8 mouse cellular contexts compared by ENCODE assay signal in the genomic region with DNA sequence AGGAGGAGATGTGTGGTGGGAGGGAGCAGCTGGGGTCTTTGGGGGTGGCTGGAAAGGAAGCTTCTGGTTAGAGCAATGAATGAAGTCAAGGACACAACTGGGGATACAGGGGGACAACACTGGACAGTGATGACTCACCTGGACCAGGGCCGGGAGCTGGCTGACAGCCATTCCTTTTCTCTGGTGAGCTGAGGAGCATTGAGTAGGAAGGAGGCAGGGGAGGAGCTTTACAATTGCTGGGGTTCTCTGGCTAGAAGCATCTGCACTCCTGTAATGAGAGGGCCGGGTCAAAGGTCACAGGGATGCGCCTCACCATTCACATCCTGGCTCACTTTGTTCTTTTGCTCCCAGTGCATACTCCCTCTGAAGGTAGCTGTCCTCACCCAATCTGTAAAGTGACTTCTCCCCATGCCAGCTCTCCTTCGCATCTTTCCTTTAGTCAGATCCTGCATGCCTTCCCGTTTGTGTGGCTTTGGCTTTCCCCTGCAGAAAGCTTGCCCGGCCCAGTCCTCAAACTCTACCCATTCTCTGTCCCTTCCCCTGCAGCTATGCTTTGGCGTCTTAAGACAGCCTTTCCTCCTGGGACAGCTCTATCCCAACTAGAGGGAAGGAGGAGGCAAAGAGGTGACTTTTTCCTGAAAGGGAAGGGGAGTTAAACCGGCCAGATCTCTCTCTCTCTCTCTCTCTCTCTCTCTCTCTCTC. TPM values are rescaled to one million over a fixed set of nuclear protein-coding genes. Genes with fewer than 3 reads are reported as not detected.
DNase-seq lines count a peak whose midpoint lies in the region; ATAC-seq lines count a peak whose summit lies in the region.
"Had no signal": no experiment of that assay in that cellular context is flagged by ENCODE, and none has a peak within 500 bp of the region (broad histone marks: within the 10 kb centered on the region; RNA-seq: fewer than 3 reads in every experiment).

No protein-coding gene starts in this region.

- H3K9me3 ChIP-seq in liver, embryonic 12.5 days (replicated peaks), result no peaks in the 10 kb centered on the region

- H3K4me3 ChIP-seq in liver, embryonic 12.5 days, result peak overlapping the region; percentile 41; the same call in 1 of the 2 replicates
- H3K4me3 ChIP-seq: megakaryocyte, embryonic 14.5 days had no signal

- 0 out of 2 replicates have a peak overlapping the region, but pooled peaks have one; percentile 7 for H3K9ac ChIP-seq in liver, embryonic 12.5 days

- H3K4me2 ChIP-seq in liver, embryonic 12.5 days, result peak overlapping the region; percentile 54

- H3K27me3 ChIP-seq in liver, embryonic 12.5 days (replicated peaks), result no peaks in the 10 kb centered on the region

- no peak overlapping the region for H3K27ac ChIP-seq in liver, embryonic 12.5 days

- no peak for ATAC-seq in liver, embryonic 12.5 days
- no peak for ATAC-seq in inflammation-experienced regulatory T-cells, adult 6 months

- no peaks in the 10 kb centered on the region for H3K36me3 ChIP-seq in liver, embryonic 12.5 days

- DNase-seq in ovary, postnatal 14 days (ENCODE audit: low spot score), result peak; percentile 1
- DNase-seq in ovary, postnatal 10 days (ENCODE audit: low spot score), result no peak
- peak; percentile 34 to 50 for DNase-seq in cerebellum, postnatal 14 days
- DNase-seq in heart, postnatal 4 days, result peak; percentile 21
- no peak for DNase-seq in thymus, postnatal 14 days

- no peaks in the 10 kb centered on the region for H3K4me1 ChIP-seq in liver, embryonic 12.5 days
- H3K4me1 ChIP-seq: megakaryocyte, embryonic 14.5 days had no signal

- WGBS in liver, embryonic 12.5 days (ENCODE audit: insufficient replicate concordance), result 45% methylated on average over 8 of the region's 8 CpGs

RNA-seq across cellular contexts. Expression of a gene that starts 1.1 kb away (rescaled TPM):
- total RNA-seq in heart, postnatal 4 days (2021), result 1 to 10 TPM; 1.4 to 1.5 TPM
- polyA plus RNA-seq in liver, embryonic 12.5 days (2016; fragmentation: Nextera tagmentation; extraction: Ambion mirVana), result 0.60 and 0.91 TPM in 2 replicates
- not detected for polyA plus RNA-seq in inflammation-experienced regulatory T-cells, adult 6 months (2017; shearing (Covaris generic))

RNA-seq across cellular contexts. Expression of a gene that starts 29.6 kb away (rescaled TPM):
- 1 to 10 TPM; 2.8 to 3.7 TPM for total RNA-seq in heart, postnatal 4 days (2021)
- polyA plus RNA-seq in liver, embryonic 12.5 days (2016; fragmentation: Nextera tagmentation; extraction: Ambion mirVana), result 3.1 and 3.3 TPM in 2 replicates
- under 1 TPM in 1 of 3 experiments, not detected in 2; 0.20 TPM for polyA plus RNA-seq in inflammation-experienced regulatory T-cells, adult 6 months (2017; shearing (Covaris generic))

RNA-seq across cellular contexts. Expression of a gene that starts 35.9 kb away (rescaled TPM):
- total RNA-seq in heart, postnatal 4 days (2021), result not detected
- 0.06 TPM in 1 of 2 replicates, not detected in the other for polyA plus RNA-seq in liver, embryonic 12.5 days (2016; fragmentation: Nextera tagmentation; extraction: Ambion mirVana)
- polyA plus RNA-seq in inflammation-experienced regulatory T-cells, adult 6 months (2017; shearing (Covaris generic)), result not detected

RNA-seq across cellular contexts. Expression of a gene that starts 45.0 kb away (rescaled TPM):
- under 1 TPM; 0.38 to 0.62 TPM for total RNA-seq in heart, postnatal 4 days (2021)
- 0.07 and 0.17 TPM in 2 replicates for polyA plus RNA-seq in liver, embryonic 12.5 days (2016; fragmentation: Nextera tagmentation; extraction: Ambion mirVana)
- not detected for polyA plus RNA-seq in inflammation-experienced regulatory T-cells, adult 6 months (2017; shearing (Covaris generic))

RNA-seq across cellular contexts. Expression of a gene that starts 45.1 kb away (rescaled TPM):
- under 1 TPM; 0.88 to 0.92 TPM for total RNA-seq in heart, postnatal 4 days (2021)
- 0.29 and 0.39 TPM in 2 replicates for polyA plus RNA-seq in liver, embryonic 12.5 days (2016; fragmentation: Nextera tagmentation; extraction: Ambion mirVana)
- polyA plus RNA-seq in inflammation-experienced regulatory T-cells, adult 6 months (2017; shearing (Covaris generic)), result not detected

Comparison
In these comparisons a context has a peak if more than half of its experiments do, and no peak if none do; other contexts are left out.
1. DNase-seq: peak in ovary, postnatal 14 days (single experiment), cerebellum, postnatal 14 days (2 of 2) and heart, postnatal 4 days (single experiment); none in ovary, postnatal 10 days (single experiment) and thymus, postnatal 14 days (single experiment).